Mouse (Mus musculus): ENCODE measurements around the gene Itgae.

DNA sequence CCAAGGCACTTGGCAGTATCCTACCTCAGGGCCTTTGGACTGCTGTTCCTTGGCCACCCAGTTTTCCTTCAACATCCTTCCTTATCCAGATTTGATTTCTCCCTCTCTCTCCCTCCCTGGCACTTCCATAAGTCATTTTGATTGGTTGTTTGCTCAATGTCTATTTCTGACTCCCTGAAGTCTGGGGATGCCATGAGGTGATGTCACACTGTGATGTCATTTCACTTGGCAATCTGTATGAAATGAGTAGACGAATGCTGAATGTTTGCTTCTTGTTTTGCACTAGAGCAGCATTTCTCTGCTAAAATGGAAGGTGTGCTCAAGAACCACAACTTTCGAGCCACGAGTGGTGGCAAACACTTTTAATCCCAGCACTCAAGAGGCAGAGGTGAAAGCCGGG, 71.2 kb downstream of the Itgae start:
- TF ChIP-seq GATA1 (IDR thresholded peaks at IDR 0.05; ENCODE audit: low read length), result no peak
- no peak for TF ChIP-seq TAL1 (IDR thresholded peaks at IDR 0.05; ENCODE audit: low read length)
